Mouse (Mus musculus) kidney, adult 2 months (tissue): Measurements from ENCODE around the gene Lin7a. TPM values are rescaled to one million over a fixed set of nuclear protein-coding genes. Genes with fewer than 3 reads are reported as not detected.

ENCODE experiments used
- DNase-seq: peaks from one replicate; pipeline ENCODE4 v3.0.0; 2021
- H3K27ac ChIP-seq: fragments of 200-500 bp; 2 replicates; pipeline ENCODE4 v1.5.1; 2012; ENCODE audit warnings: low read depth, low read length, control low read depth, inconsistent platforms; ENCODE audit not compliant: insufficient read depth
- H3K27me3 ChIP-seq: fragments of 200-500 bp; replicated peaks from 2 replicates; pipeline ENCODE4 v1.6.1; 2012; ENCODE audit warnings: mild to moderate bottlenecking, moderate library complexity, low read length, inconsistent platforms; ENCODE audit not compliant: control insufficient read depth, insufficient read depth
- H3K36me3 ChIP-seq: fragments of 200-500 bp; 2 replicates; pipeline ENCODE4 v1.6.1; 2012; ENCODE audit warnings: mild to moderate bottlenecking, moderate library complexity, low read length, inconsistent platforms; ENCODE audit not compliant: control insufficient read depth, insufficient read depth
- H3K4me1 ChIP-seq: fragments of 200-500 bp; 2 replicates; pipeline ENCODE4 v1.6.1; 2011; ENCODE audit warnings: low read length; ENCODE audit not compliant: control insufficient read depth, insufficient read depth
- H3K4me3 ChIP-seq: fragments of 200-500 bp; 2 replicates; pipeline ENCODE4 v1.5.1; 2011; ENCODE audit warnings: mild to moderate bottlenecking, low read depth, low read length, control low read depth; ENCODE audit not compliant: insufficient read depth
- CTCF ChIP-seq: fragments of 200-500 bp; conservative IDR thresholded peaks from 2 replicates; pipeline ENCODE4 v1.5.1; 2011; ENCODE audit warnings: low read depth, mild to moderate bottlenecking, control low read depth, low read length, moderate library complexity, mixed read lengths; ENCODE audit not compliant: insufficient read depth, insufficient read length
- POLR2A ChIP-seq: fragments of 200-500 bp; IDR thresholded peaks from one replicate; pipeline ENCODE4 v1.6.1; 2011; ENCODE audit warnings: low read depth, low read length, control low read depth
- WGBS: fragments of 180-500 bp; shearing (Covaris S2); methylation state at CpG from one replicate; pipeline ENCODE4 v1.1.7; 2018; 5-methylcytosine and 5-hydroxymethylcytosine counted together
- polyA plus RNA-seq: library from polyadenylated mRNA; depleted of rRNA; stranded (reverse); fragments of >200 nt; gene quantifications from 2 replicates; pipeline ENCODE4 v1.2.3, GENCODE M21; 2012; rRNA removed

The Lin7a gene
- 1.2 and 1.6 TPM in 2 replicates for polyA plus RNA-seq

DNA sequence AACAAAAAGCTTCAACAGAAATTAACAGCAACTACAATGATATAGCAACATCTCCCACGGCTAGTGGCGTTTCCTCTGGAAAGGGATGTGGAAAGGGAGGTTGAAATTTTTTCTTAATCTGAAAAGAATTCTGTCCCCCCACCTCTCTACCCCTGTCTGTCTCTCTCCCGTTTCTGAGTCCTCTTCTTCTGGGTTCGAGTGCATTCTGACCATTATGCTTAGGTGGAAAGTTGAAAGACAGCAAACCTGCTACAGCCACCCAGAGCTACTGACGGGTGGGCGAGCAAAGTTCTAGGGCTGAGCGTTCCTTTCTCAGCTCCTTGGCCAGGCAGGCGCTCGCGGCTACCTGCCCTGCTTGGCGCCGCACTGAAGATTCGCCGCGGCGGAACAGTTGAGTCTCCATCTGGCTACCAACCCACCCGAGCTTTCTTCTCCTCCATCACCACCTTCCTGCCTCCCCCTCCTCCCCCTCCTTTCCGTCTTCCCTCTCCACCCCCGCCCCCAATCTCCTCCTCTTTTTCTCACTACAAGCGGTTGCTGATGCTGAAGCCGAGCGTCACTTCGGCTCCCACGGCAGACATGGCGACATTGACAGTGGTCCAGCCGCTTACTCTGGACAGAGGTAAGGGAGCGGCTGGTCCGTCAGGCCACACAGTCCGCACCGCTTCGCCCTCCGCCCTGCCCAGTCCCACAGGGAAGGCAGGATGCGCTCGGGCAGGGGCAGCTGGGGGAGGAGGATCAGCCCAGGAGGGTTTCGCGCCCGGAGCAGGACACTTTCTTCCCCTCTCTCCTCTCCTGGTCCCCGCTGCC, at the start of gene Lin7a:
Gene Lin7a, plus strand, starts transcription at position 366 of the 810 bp plus-strand sequence.
- Histone ChIP-seq H3K4me3 (peak within 1 kb of the TSS; percentile 71), H3K27ac (peak within 1 kb of the TSS; percentile 54), H3K27me3 (no peaks in the 10 kb centered on the region), H3K4me1 (no peaks in the 10 kb centered on the region), H3K36me3 (no peaks in the 10 kb centered on the region)
- TF ChIP-seq POLR2A, result no peak
- no peak for TF ChIP-seq CTCF
- WGBS, result 3% methylated on average over 38 of the region's 38 CpGs
- peak; percentile 29 for DNase-seq

DNA sequence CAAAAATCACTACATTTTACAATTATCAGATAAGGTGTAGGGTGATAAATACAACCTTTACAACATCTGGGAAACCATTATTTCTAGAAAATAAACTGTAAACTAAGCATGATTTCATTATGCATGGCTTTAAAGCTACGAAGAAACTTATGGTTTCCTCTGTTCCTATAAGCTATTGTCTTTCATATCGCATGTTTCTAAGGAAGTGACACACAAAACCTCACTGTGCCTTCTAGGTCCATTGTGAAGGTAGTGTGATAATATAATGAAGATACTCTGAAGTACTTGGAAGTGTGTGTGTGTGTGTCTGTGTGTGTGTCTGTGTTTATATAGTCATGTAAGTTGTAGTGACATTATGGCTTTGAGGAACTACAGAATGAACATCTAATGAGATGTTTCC, 49.8 kb upstream of the Lin7a start:
- Histone ChIP-seq H3K27ac (no peak overlapping the region), H3K36me3 (no peaks in the 10 kb centered on the region), H3K4me1 (no peaks in the 10 kb centered on the region), H3K27me3 (no peaks in the 10 kb centered on the region), H3K4me3 (no peak overlapping the region)
- TF ChIP-seq POLR2A (no peak), CTCF (no peak)
- 81% methylated on average over 2 of the region's 2 CpGs for WGBS
- DNase-seq, result no peak

DNA sequence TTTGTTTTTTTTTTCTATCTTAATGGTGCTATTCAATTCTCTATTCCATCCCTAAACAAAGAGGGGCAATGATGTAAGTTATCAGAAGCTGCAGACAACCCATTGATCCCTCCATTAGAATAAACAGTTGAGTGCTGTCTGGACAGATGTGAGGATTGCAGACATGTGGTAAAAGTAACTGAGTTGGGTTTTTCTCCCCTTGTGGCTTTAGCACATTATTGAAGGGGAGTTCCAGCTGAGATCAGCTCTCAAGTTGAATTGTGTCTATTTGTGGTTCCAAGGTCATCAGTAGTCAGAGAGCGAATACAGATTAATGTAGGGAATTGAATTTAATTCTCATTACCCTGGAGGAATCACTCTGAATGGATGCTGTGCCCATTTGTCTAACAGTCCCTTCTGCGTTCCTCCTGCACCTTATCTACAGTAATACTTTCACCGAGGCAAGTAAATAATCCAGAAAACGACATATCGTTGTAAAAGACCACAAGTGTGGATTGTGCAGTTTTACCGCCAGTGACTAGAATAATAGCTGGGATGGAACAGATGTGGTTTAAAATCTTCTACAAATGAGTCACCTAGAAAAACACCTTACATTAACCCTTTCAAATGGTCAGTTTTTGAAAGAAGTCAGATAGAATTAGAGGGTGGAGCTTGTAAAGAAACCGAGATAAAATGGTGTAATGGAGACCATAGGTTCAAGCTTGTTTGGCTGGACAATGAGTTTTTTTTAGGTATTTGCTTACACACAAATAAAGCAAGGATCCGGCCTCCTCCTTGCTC, 48.9 kb upstream of the Lin7a start:
- no peaks in the 10 kb centered on the region for H3K4me1 ChIP-seq
- TF ChIP-seq CTCF (no peak), POLR2A (no peak)
- WGBS, result 78% methylated on average over 8 of the region's 8 CpGs

DNA sequence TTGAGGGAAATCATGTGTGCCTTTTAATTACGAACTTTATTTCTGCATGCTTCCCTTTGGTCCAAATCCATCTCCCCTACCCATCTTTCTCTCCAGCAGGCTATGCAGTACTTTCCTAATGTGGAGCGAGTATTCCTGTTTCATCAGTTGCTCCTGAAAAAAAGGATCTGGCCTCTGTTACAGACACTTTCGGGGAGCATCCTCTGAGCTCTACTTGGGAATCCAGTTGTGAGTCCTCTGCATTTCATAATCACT, 48.4 kb upstream of the Lin7a start:
- WGBS, result 88% methylated on average over 3 of the region's 3 CpGs
- DNase-seq, result no peak

More for the DNA sequence above, 48.9 kb upstream of the Lin7a start:
- Histone ChIP-seq H3K36me3 (no peaks in the 10 kb centered on the region), H3K4me3 (no peak overlapping the region), H3K27me3 (no peaks in the 10 kb centered on the region), H3K27ac (no peak overlapping the region)
- DNase-seq, result no peak

DNA sequence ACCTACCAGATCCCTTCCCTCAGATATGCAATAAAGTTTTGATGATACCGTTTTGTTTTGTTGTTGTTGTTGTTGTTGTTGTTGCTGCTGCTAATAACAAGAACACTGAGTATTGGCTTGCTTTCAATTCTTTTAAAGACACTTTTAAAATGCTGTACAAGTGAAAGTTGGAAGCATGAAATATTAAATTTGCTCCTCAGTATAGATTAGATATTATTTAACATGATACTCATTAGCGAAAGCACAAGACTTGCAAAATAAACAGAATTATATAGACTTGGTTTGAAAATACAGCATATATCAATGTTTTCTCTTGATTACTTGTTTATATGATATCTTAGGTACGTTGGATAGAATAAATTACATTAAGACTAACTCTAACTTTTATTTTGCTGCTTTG, 47.7 kb upstream of the Lin7a start:
- no peaks in the 10 kb centered on the region for H3K36me3 ChIP-seq
- no peak overlapping the region for H3K27ac ChIP-seq
- 86% methylated on average over 3 of the region's 3 CpGs for WGBS
- H3K4me3 ChIP-seq, result no peak overlapping the region
- H3K27me3 ChIP-seq, result no peaks in the 10 kb centered on the region
- DNase-seq, result no peak
- no peaks in the 10 kb centered on the region for H3K4me1 ChIP-seq
- no peak for TF ChIP-seq POLR2A
- TF ChIP-seq CTCF, result no peak

More for the DNA sequence above, 48.4 kb upstream of the Lin7a start:
- H3K36me3 ChIP-seq, result no peaks in the 10 kb centered on the region
- TF ChIP-seq CTCF (no peak), POLR2A (no peak)
- H3K4me3 ChIP-seq, result no peak overlapping the region
- H3K27ac ChIP-seq, result no peak overlapping the region
- no peaks in the 10 kb centered on the region for H3K27me3 ChIP-seq
- no peaks in the 10 kb centered on the region for H3K4me1 ChIP-seq

DNA sequence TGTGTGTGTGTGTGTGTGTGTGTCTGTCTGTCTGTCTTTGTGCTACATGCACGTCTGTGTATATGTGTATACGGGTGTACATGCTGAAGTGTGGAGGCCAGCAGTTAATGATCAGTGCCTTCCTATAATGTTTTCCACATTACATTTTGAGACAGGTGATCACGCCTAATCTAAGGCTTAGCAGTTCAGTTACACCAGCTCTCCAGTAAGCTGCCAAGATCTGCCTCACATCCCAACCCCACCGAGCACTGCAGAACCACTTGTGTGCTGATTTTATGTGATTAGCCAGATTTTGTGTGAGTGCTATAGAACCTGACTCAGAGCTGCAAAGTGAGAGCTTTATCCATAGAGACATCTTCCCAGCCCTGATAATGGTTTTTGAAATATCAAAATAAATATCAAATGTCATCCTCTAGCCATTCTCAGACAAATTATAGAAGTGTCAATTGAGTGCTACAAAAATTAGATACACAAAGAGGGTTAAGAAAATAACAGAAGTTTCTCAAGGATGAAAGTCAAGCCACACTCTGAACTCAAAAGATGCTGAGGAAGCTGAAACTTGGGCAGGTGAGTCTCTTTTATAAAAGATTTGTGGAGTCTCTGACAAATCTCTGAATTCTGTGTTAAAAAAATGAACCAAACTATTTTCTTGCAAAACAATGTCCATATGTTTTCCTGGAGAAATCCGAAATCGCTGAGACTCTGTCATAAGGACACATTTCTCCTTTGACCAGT, 46.7 kb upstream of the Lin7a start:
- no peaks in the 10 kb centered on the region for H3K4me1 ChIP-seq

More for the DNA sequence above, 46.7 kb upstream of the Lin7a start:
- Histone ChIP-seq H3K4me3 (no peak overlapping the region), H3K27me3 (no peaks in the 10 kb centered on the region), H3K27ac (no peak overlapping the region), H3K36me3 (no peaks in the 10 kb centered on the region)
- DNase-seq, result no peak
- TF ChIP-seq POLR2A (no peak), CTCF (no peak)
- WGBS, result 95% methylated on average over 6 of the region's 6 CpGs
